8 mouse cellular contexts compared by ENCODE assay signal in genomic region chr5:129908242-129908965, GRCm38 (mm10). TPM values are rescaled to one million over a fixed set of nuclear protein-coding genes. Genes with fewer than 3 reads are reported as not detected.
DNase-seq lines count a peak whose midpoint lies in the region; ATAC-seq lines count a peak whose summit lies in the region.

Gene Nupr1l, plus strand, starts transcription at chr5:129908540.

- peak within 1 kb of the TSS; percentile 68 for H3K4me3 ChIP-seq in intestine, embryonic 15.5 days (replicated peaks)

- intact Hi-C loops in left cerebral cortex, postnatal 14 days (cut with DNase I): no loop called here

- H3K27ac ChIP-seq in intestine, embryonic 15.5 days: peak within 1 kb of the TSS; percentile 80

- peaks cover 5% of the 10 kb centered on the region; the same call in 1 of the 2 replicates for H3K4me1 ChIP-seq in intestine, embryonic 15.5 days (replicated peaks)

- H3K36me3 ChIP-seq in intestine, embryonic 15.5 days: no peaks in the 10 kb centered on the region

- H3K4me2 ChIP-seq in intestine, embryonic 15.5 days (replicated peaks): peak within 1 kb of the TSS; percentile 93

- no peaks in the 10 kb centered on the region; the same call in 1 of the 2 replicates for H3K27me3 ChIP-seq in intestine, embryonic 15.5 days (replicated peaks)

- under 1% methylated on average over 63 of the region's 63 CpGs for WGBS in intestine, embryonic 15.5 days

- peak; percentile 99 for ATAC-seq in intestine, embryonic 15.5 days
- ATAC-seq in megakaryocyte-erythroid progenitor cell, adult 5-6 weeks (replicated peaks; ENCODE audit: low FRiP score, low TSS enrichment, poor library complexity, severe bottlenecking): peak; percentile 97

- peak within 1 kb of the TSS; percentile 76 for H3K9ac ChIP-seq in intestine, embryonic 15.5 days

- no peaks in the 10 kb centered on the region for H3K9me3 ChIP-seq in intestine, embryonic 15.5 days

- peak; percentile 94 for DNase-seq in adrenal gland, postnatal 10 days
- peak; percentile 95 for DNase-seq in embryo, embryonic 9.5 days (ENCODE audit: extremely low spot score)
- DNase-seq in gastrocnemius, postnatal 4 days (ENCODE audit: low spot score in 2 of 2): peak; percentile 79 to 91
- peak; percentile 77 to 90 for DNase-seq in left cerebral cortex, postnatal 14 days (ENCODE audit: low spot score in 2 of 2)
- DNase-seq in right cerebral cortex, postnatal 14 days: peak; percentile 90
- DNase-seq in urinary bladder, postnatal 25 days (ENCODE audit: low spot score): peak; percentile 87

RNA-seq across cellular contexts. Expression of gene Nupr1l, which starts in this region (rescaled TPM):
- total RNA-seq in adrenal gland, postnatal 10 days (2021): 1 to 10 TPM; 4.0 to 5.8 TPM
- total RNA-seq in gastrocnemius, postnatal 4 days (2021): 1 to 10 TPM; 1.5 to 1.8 TPM
- 1.8 and 1.9 TPM in 2 replicates for polyA plus RNA-seq in intestine, embryonic 15.5 days (2015; fragmentation: Nextera tagmentation; extraction: Ambion mirVana)
- 1 to 10 TPM; 1.8 to 3.4 TPM for total RNA-seq in left cerebral cortex, postnatal 14 days (2021)
- 2.7 and 15.3 TPM in 2 replicates for total RNA-seq in megakaryocyte-erythroid progenitor cell, adult 5-6 weeks (2014; fragmentation: Nextera tagmentation)
- total RNA-seq in megakaryocyte-erythroid progenitor cell, adult 5-6 weeks (2017): 0.75 and 1.1 TPM in 2 replicates

Comparison
In these comparisons a context has a peak if more than half of its experiments do, and no peak if none do; other contexts are left out.
1. Peak in every context shown above with its lines: DNase-seq, ATAC-seq, H3K4me3 ChIP-seq and H3K27ac ChIP-seq.